Mouse (Mus musculus) hindbrain, embryonic 11.5 days (tissue): ENCODE data around the gene Gm10490. TPM values are rescaled to one million over a fixed set of nuclear protein-coding genes. Genes with fewer than 3 reads are reported as not detected.

Experiments used
- ATAC-seq: fragments of 200-750 bp; cut with Nextera tagmentation; 2 replicates; pipeline ENCODE4 v1.8.0; 2017; ENCODE audit warnings: mild to moderate bottlenecking, moderate TSS enrichment, moderate library complexity; ENCODE audit not compliant: low FRiP score
- DNase-seq: peaks from one replicate; pipeline ENCODE4 v3.0.0-alpha.2; 2015; ENCODE audit warnings: low spot score
- H3K27ac ChIP-seq: fragments of 300-500 bp; sonication (generic); 2 replicates; pipeline ENCODE4 v1.5.1; 2014; ENCODE audit warnings: mild to moderate bottlenecking, low read depth, low read length
- H3K27me3 ChIP-seq: fragments of 300-500 bp; sonication (generic); 2 replicates; pipeline ENCODE4 v1.6.1; 2014; ENCODE audit warnings: mild to moderate bottlenecking, low read length, moderate library complexity, mixed read lengths; ENCODE audit not compliant: control insufficient read depth, insufficient read depth
- H3K36me3 ChIP-seq: fragments of 300-500 bp; sonication (generic); 2 replicates; pipeline ENCODE4 v1.6.1; 2014; ENCODE audit warnings: mild to moderate bottlenecking, low read length, moderate library complexity, mixed read lengths; ENCODE audit not compliant: control insufficient read depth, insufficient read depth
- H3K4me1 ChIP-seq: fragments of 300-500 bp; sonication (generic); replicated peaks from 2 replicates; pipeline ENCODE4 v1.6.1; 2014; ENCODE audit warnings: low read length, mixed read lengths; ENCODE audit not compliant: control insufficient read depth, insufficient read depth
- H3K4me2 ChIP-seq: fragments of 300-500 bp; sonication (generic); replicated peaks from 2 replicates; pipeline ENCODE4 v1.6.1; 2014; ENCODE audit warnings: mild to moderate bottlenecking, low read depth, low read length
- H3K4me3 ChIP-seq: fragments of 300-500 bp; sonication (generic); 2 replicates; pipeline ENCODE4 v1.5.1; 2014; ENCODE audit warnings: low read depth, low read length
- H3K9ac ChIP-seq: fragments of 300-500 bp; sonication (generic); 2 replicates; pipeline ENCODE4 v1.6.1; 2014; ENCODE audit warnings: low read depth, low read length
- H3K9me3 ChIP-seq: fragments of 300-500 bp; sonication (generic); 2 replicates; pipeline ENCODE4 v1.6.1; 2016; ENCODE audit warnings: low read length; ENCODE audit not compliant: control insufficient read depth
- WGBS: fragments of 180-500 bp; shearing (Covaris S2); extraction: QIAGEN DNeasy Blood & Tissue Kit; methylation state at CpG from one replicate; pipeline ENCODE4 v1.1.7; 2014; 5-methylcytosine and 5-hydroxymethylcytosine counted together
- polyA plus RNA-seq: library from polyadenylated mRNA; unstranded; fragments of >200 nt; fragmentation: Nextera tagmentation; extraction: Ambion mirVana; gene quantifications from 2 replicates; pipeline ENCODE4 v1.2.1, GENCODE M21; 2014

Gm10490 gene
- polyA plus RNA-seq, 1 experiment from 2014 or later: not detected

DNA sequence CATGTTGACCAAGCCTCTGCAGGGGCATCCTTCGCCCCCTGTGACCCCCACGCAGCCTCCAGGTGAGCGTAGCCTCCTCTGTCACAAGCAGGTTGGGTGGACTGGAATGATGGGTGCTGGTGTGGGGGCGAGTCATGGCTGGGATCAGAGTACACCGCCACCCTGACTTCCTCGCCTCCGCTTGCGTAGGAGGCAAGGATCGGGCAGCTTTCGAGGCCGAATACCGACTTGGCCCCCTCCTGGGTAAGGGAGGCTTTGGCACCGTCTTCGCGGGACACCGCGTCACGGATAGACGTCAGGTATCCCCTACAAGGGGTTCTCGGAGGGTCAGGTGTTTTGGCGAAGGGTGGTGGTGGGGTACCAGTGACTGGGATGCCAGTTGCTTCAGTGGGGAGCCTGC is 30.8 kb upstream of the Gm10490 start:
- 8% methylated on average over 21 of the region's 21 CpGs for WGBS
- Histone ChIP-seq H3K4me3 (peak overlapping the region; percentile 42), H3K9ac (peak overlapping the region; percentile 42), H3K27me3 (no peaks in the 10 kb centered on the region), H3K27ac (no peak overlapping the region), H3K9me3 (no peaks in the 10 kb centered on the region), H3K36me3 (no peaks in the 10 kb centered on the region), H3K4me1 (0 out of 2 replicates have a peak, but pooled peaks cover 2% of the 10 kb centered on the region), H3K4me2 (peak overlapping the region; percentile 89)
- DNase-seq (peak; percentile 14), ATAC-seq (peak; percentile 42; the same call in 1 of the 2 replicates)

DNA sequence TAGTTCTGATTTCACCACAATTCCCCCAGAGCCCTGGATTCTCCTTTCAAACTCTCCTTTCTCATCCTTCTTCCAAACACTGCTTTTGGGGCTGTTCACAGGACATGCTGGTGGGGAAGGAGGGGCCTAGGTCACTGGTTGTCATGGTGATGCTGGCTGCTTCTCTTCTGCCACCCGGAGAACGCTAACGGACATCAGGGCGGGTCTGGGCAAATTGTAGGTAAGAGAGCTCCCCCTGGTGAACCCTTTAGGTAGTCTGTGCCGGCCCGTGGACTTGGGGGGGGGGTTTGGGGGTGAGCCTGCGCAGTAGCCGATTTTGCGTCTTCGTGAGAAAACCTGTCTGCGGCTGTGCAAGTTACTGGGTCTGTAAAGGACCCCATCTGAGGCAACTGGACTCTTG is 29.5 kb upstream of the Gm10490 start:
- ATAC-seq (peak; percentile 57), DNase-seq (peak; percentile 77)
- 7% methylated on average over 11 of the region's 11 CpGs for WGBS
- peak overlapping the region; percentile 11; the same call in 1 of the 2 replicates for H3K4me2 ChIP-seq
- no peak overlapping the region for H3K4me3 ChIP-seq
- no peaks in the 10 kb centered on the region for H3K36me3 ChIP-seq
- peaks cover 2% of the 10 kb centered on the region; the same call in 1 of the 2 replicates for H3K4me1 ChIP-seq
- H3K27ac ChIP-seq: no peak overlapping the region
- no peak overlapping the region for H3K9ac ChIP-seq
- no peaks in the 10 kb centered on the region for H3K9me3 ChIP-seq
- H3K27me3 ChIP-seq: no peaks in the 10 kb centered on the region

DNA sequence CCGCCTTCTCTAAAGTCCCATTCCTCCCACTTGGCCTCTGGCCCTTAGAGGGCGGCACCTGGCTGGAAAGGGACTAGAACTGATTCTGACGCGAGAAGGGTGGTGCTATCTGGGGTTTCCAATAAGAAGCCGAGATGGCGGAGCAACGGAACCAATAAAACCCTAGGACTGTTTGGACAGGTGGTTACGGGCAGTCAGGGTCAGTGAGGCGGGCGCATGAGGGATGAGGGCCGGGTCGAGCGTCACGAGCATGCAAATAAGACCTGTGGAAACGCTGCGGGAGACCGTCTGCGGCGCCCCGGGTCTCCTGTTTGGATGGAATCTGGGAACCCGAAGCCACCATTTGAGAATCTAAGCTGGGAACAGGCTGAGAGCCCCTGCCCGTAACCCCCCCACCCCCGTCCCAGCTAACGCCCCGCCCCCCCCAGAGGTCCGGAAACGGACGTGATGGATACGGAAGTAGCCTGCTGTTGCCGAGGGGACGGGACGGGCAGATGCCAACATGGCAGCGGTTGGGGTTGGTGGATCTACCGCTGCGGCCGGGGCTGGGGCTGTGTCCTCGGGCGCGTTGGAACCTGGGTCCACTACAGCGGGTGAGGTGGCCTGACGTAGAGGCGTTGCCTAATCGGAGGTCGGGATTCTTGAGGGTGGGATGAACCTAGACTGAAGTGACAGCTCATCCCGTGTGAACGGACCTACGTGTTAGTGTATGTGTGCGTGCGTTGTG is 25.3 kb upstream of the Gm10490 start, which contains the start of gene Slc35a2:
TSS of gene Slc35a2 (plus strand) at position 188 of the 727 bp plus-strand sequence.
- peak within 1 kb of the TSS; percentile 72 for H3K27ac ChIP-seq
- ATAC-seq: peak; percentile 86
- 14% methylated on average over 43 of the region's 49 CpGs for WGBS

GRCm38 (mm10) chrX:7898211-7898610 is 11.1 kb upstream of the Gm10490 start:
- WGBS: 35% methylated on average over 13 of the region's 13 CpGs
- Histone ChIP-seq H3K27me3 (no peaks in the 10 kb centered on the region), H3K4me1 (no peaks in the 10 kb centered on the region), H3K4me2 (peak overlapping the region; percentile 42), H3K9me3 (no peaks in the 10 kb centered on the region), H3K27ac (no peak overlapping the region), H3K4me3 (peak overlapping the region; percentile 58), H3K36me3 (no peaks in the 10 kb centered on the region), H3K9ac (peak overlapping the region; percentile 49)
- DNase-seq: no peak
- ATAC-seq: no peak

More for the DNA sequence above, 25.3 kb upstream of the Gm10490 start, which contains the start of gene Slc35a2:
- Histone ChIP-seq H3K4me1 (no peaks in the 10 kb centered on the region; the same call in 1 of the 2 replicates), H3K9me3 (no peaks in the 10 kb centered on the region), H3K9ac (peak within 1 kb of the TSS; percentile 52), H3K4me3 (peak within 1 kb of the TSS; percentile 50), H3K36me3 (no peaks in the 10 kb centered on the region), H3K4me2 (peak within 1 kb of the TSS; percentile 56), H3K27me3 (no peaks in the 10 kb centered on the region)
- DNase-seq: peak; percentile 74

GRCm38 (mm10) chrX:7898880-7899874 is 10.2 kb upstream of the Gm10490 start, which contains the start of the genes Pqbp1 and Timm17b:
Gene Pqbp1, minus strand, starts transcription at chrX:7899269.
Gene Timm17b, plus strand, starts transcription at chrX:7899357.
- H3K27ac ChIP-seq: peak within 1 kb of the TSS; percentile 59
- H3K4me1 ChIP-seq: no peaks in the 10 kb centered on the region
- ATAC-seq (peak; percentile 99), DNase-seq (peak; percentile 87)
- no peaks in the 10 kb centered on the region for H3K27me3 ChIP-seq
- no peaks in the 10 kb centered on the region for H3K36me3 ChIP-seq
- H3K4me2 ChIP-seq: peak within 1 kb of the TSS; percentile 42
- H3K9me3 ChIP-seq: no peaks in the 10 kb centered on the region
- WGBS: 14% methylated on average over 52 of the region's 62 CpGs
- H3K4me3 ChIP-seq: peak within 1 kb of the TSS; percentile 58
- peak within 1 kb of the TSS; percentile 62 for H3K9ac ChIP-seq

- 93% methylated on average over 5 of the region's 5 CpGs for WGBS
- Histone ChIP-seq H3K4me1 (no peaks in the 10 kb centered on the region), H3K27me3 (no peaks in the 10 kb centered on the region), H3K4me2 (no peak overlapping the region), H3K9ac (no peak overlapping the region), H3K27ac (no peak overlapping the region), H3K9me3 (no peaks in the 10 kb centered on the region), H3K4me3 (no peak overlapping the region), H3K36me3 (no peaks in the 10 kb centered on the region)
- no peak for DNase-seq
- no peak for ATAC-seq
Measured at GRCm38 (mm10) chrX:7904441-7904840, 4.9 kb upstream of the Gm10490 start.

DNA sequence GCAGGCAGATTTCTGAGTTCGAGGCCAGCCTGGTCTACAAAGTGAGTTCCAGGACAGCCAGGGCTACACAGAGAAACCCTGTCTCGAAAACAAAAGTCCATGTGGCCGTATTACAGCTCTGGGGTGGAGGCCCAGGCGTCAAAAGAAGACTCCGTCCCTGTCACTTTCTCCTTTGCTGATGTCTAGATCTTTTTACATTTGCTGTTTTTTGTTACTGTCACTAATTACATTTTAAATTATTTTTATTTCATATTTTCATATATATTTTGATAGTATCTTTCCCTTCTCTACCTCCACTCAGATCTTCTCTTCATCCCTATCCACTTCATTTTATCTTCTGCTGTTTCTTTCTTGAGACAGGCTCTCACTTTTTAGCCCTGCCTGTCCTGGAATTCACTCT is 1.6 kb upstream of the Gm10490 start, which contains the start of gene Gm10491:
TSS of gene Gm10491 (minus strand) at position 101 of the 400 bp plus-strand sequence.
- 89% methylated on average over 5 of the region's 5 CpGs for WGBS
- Histone ChIP-seq H3K27me3 (no peaks in the 10 kb centered on the region), H3K36me3 (no peaks in the 10 kb centered on the region), H3K4me3 (no peak within 1 kb of the TSS), H3K4me2 (no peak within 1 kb of the TSS), H3K4me1 (no peaks in the 10 kb centered on the region), H3K9ac (no peak within 1 kb of the TSS), H3K27ac (no peak within 1 kb of the TSS), H3K9me3 (no peaks in the 10 kb centered on the region)
- DNase-seq (no peak), ATAC-seq (no peak)

DNA sequence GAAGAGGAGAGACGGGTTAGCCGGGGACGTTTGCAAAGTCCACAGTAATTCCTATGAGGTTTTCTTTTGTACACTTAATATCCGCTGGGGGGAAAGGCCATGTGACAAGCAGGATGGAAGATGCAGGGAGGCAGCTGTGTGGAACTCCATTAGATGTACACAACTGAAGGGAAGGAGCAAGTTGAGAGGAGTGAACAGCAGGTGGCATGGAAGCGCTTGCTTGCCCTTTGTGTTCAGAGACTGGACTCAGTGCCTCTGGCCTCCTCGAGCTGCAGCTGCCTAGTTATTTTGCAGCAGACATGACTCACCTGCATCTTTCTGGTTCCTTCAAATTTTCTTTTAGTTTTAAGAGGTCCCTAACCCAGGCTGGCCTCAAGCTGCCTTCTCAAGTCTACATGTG is 1.1 kb downstream of the Gm10490 start:
- Histone ChIP-seq H3K27me3 (no peaks in the 10 kb centered on the region), H3K4me2 (no peak overlapping the region), H3K9ac (no peak overlapping the region), H3K4me1 (no peaks in the 10 kb centered on the region), H3K36me3 (no peaks in the 10 kb centered on the region), H3K9me3 (no peaks in the 10 kb centered on the region), H3K4me3 (no peak overlapping the region), H3K27ac (no peak overlapping the region)
- DNase-seq: no peak
- 50% methylated on average over 6 of the region's 6 CpGs for WGBS
- no peak for ATAC-seq
